Mouse (Mus musculus) cerebellum, adult 11 months (tissue): ENCODE measurements around the gene Prom1.
"Not testable (repeated sequence)": the region's sequence is repeated elsewhere in the genome, so short reads cannot be mapped to it uniquely, and the experiment has no call there.

Source experiments
- DNase-seq: peaks from one replicate; pipeline ENCODE4 v3.0.0; 2022

Gene Prom1

GRCm38 (mm10) chr5:44101231-44102110 lies at the start of gene Prom1:
Gene Prom1 (minus strand): TSS chr5:44102032.
- peak; percentile 47 for DNase-seq

DNA sequence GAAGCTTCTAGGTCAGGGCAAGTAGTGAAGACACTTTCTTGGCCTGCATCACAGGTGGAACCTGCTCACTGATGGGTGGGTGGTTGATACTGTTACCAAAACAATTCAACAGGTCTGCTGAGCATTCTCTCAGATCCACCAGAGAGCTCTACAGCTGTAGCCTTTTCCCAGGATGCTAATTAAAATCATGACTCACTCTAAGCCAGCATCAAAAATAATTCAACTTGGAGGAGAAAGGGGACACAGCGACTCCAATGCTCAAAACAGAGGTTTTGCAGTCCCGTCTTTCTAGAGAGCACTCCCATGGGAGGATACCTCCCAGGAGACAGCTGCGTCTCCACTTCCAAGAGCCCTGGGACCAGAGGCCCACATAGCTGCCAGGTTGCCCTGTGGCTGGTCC lies 45.9 kb upstream of the Prom1 start:
- DNase-seq: no peak

DNA sequence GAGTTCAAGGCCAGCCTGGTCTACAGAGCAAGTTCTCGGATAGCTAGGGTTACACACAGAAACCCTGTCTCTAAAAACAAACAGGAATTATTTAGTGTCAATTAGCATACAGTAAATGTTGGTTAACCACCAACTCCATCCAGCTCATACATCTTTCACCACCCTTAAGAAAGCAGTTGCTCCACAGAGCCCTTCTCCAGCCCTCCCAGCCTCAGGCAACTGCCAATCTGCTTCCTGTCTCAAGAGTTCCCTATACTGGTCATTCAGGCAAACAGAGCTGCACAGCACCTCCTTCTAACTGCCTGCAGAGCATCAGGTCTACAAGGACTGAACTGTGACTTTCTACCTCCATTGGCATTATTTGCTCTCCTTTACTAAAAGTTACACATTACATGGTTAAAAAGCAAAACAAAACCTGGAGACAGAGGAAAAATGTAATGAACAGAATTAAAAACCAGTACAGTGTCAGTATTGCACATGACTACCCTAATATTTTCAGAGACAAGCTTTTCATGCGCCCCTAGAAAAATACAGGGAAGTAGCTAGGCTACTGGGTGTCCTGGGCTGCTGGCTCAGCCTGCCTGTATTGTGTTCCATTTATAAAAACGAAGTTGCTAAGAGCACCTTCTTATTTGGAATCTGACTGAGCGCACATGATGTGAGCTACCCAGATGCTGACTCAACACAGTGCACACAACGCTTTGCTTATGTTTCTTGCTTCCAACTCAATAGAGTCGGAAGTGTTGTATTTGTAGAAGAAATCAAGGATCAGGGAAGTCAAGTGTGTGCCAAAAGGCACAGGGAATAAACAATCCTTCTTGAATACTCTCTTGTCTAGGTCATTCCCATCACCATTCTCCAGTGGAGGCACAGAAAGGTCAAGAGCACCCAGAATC lies 44.9 kb upstream of the Prom1 start:
- DNase-seq: no peak

- DNase-seq: no peak
These were observed 41.8 kb upstream of the Prom1 start for GRCm38 (mm10) chr5:44143467-44144235.

DNA sequence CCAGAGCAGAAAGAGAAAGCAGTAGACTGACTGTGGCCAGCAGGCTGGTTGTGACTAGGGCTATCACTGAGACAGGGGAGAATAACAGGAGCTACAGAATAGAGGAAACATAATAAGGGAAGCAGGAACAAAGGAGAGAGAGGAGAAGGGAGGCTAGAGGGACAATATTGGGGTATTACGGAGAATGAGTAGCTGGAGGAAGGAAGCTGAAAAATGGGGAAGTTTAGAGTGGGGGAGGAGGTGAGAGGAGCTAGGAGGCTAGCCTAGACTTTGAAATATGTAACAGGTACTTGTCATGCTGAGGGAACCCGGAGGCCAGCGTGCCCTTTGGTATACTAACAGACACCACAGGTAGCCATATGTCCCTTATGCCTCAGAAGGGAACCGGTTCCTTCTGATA lies 25.7 kb upstream of the Prom1 start:
- no peak for DNase-seq

GRCm38 (mm10) chr5:44126574-44126973 lies 24.7 kb upstream of the Prom1 start:
- DNase-seq: not testable (repeated sequence)

DNA sequence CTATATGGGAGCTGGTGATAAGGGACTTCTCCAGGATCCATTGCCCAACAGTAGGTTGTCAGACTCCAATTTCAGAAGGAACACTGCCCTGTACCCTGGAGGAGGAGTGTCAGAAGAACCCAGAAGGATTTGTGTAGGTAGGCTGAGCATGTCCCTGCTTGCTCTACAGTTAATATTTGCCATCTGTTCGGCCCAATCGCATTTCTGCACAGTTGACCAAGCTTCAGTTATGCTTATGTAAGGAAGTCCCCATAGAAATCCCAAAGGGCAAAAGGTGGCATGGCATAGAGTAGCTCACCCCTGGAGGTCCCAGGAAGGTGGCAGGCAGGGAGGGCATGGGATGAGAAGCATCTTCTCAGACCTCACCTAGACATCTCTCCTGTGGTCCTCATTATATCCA lies 19.6 kb upstream of the Prom1 start:
- peak; percentile 46 for DNase-seq

GRCm38 (mm10) chr5:44113138-44113537 lies 11.3 kb upstream of the Prom1 start:
- no peak for DNase-seq

DNA sequence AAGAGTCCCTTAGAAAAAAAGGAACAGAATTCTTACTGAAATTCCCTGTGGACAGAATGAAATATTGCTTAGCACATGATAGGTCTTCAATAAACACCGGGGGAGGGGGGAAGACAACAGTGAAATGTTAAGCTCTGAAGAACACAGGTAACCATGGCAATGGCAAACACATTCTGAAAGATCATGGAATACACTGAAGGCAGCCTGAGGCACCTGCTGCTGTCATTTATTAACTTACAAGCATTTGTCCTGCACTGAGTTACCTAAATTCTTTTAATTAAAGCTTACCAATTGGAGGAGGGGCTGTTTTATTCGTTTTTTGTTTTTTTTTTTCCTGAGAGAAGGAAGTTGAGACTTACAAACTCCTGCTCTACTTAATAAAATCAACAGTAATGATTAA lies 7.3 kb upstream of the Prom1 start:
- no peak for DNase-seq

GRCm38 (mm10) chr5:44108125-44108524 lies 6.3 kb upstream of the Prom1 start:
- DNase-seq: no peak

DNA sequence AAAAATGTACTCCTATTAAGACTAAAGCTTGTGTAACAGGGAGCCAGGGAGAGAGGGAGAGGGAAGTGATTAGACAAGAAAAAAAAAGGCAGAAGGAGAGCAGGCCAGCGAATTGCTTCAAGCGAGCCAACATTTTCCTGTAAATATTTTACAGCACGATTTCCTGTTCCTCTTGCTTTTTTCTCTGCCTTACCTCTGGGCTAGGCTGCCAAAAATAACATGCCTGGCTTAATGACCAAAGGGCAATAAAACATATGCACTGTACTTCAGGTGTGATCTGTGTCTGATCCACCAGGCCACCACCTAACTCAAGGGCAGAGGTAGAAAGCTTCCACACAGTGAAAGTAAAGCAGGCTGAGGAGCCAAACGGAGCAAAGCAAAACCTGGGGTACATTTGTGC lies 3.4 kb upstream of the Prom1 start:
- DNase-seq: no peak

GRCm38 (mm10) chr5:44104686-44105085 lies 2.9 kb upstream of the Prom1 start:
- no peak for DNase-seq

DNA sequence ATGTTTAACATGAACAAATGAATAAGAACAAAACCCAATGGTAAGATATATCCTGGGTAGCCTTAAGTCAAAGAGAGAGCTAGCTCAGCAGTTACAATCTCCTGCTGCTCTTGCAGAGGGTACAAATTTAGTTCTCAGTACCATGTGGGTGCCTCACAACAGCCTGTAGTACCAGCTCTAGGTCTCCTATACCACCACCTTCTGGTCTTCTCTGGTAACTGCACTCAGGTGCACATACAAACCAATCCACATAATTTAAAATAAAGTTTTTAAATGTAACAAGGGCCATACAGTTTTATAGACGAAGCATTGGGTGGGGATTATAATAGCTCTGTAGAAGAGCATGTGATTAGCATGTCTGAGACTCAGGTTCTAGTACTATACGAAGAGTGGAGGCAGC lies 2.3 kb upstream of the Prom1 start:
- no peak for DNase-seq

- DNase-seq: no peak
These were observed 1.3 kb upstream of the Prom1 start for GRCm38 (mm10) chr5:44103121-44103520.

- peak; percentile 82 for DNase-seq
These were observed 1.1 kb downstream of the Prom1 start for GRCm38 (mm10) chr5:44100544-44101230.

DNA sequence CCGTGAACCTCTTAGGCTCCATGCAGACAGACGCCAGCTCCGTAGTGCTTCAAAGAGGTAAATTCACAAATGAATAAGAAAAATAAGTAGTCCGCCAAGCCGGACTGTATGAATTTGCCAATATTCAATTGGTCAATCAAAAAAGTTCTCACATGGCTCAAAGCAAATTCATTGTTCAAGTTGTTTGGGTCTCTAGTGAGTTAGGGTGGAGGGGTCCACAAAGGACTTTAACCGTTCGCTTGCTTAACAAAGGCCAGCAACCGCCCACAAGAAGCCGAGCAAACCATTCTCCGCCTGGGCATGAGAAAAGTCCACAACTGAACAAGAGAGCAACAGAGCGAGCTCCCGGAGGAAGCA lies 1.7 kb downstream of the Prom1 start:
- DNase-seq: no peak

- DNase-seq: no peak
These were observed 4.8 kb downstream of the Prom1 start for GRCm38 (mm10) chr5:44096996-44097395.

GRCm38 (mm10) chr5:44096106-44096505 lies 5.7 kb downstream of the Prom1 start:
- DNase-seq: no peak

- no peak for DNase-seq
These were observed 6.1 kb downstream of the Prom1 start for GRCm38 (mm10) chr5:44095697-44096096.

DNA sequence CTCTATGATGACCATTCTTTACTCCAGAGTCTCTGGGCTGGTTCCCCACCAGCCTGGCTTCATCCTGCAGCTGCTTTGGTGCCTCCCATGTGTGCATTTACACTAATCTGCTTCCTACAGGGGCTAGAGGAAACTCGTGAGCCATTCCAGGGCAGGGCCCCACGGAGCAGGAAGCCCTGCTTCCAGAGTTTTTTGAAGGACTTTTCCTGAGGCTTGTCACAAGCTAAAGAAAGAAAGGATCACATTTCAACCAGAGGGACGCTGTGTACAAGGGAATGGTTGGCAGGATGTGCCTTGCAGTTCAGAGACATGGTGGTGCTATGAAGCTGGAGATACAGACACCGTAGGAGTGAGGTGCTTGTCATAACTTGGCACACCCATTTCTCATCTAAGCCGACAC lies 14.8 kb downstream of the Prom1 start:
- no peak for DNase-seq

- peak; percentile 43 for DNase-seq
These were observed 16.0 kb downstream of the Prom1 start for GRCm38 (mm10) chr5:44085871-44086270.

DNA sequence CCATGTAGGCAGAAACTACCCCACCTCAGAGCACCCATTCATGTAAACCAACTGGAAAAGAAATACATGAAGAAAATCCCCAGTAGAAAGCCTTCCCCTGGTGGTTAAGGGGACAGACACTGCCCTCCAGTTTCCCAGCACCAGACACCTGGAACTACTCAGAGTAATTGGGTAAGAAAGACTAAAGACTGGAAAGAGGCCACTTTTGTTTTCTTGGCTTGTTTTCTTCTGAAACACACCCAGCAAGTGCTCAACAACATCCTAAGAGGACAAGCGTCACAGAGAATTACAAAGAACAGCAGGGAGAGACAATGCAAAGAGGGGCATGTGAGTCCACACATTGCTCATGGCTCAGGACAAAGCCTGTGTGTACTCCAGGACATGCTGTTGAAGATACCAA lies 20.7 kb downstream of the Prom1 start:
- DNase-seq: no peak
